Mouse (Mus musculus) brain, embryonic 14.5 days (tissue): ENCODE measurements around the gene Pla2g2f.

Source experiments
- CTCF ChIP-seq: fragments of 200-500 bp; IDR thresholded peaks from 2 replicates; pipeline ENCODE4 v1.5.1; 2012; ENCODE audit warnings: inconsistent platforms, mild to moderate bottlenecking, moderate library complexity, borderline replicate concordance; ENCODE audit not compliant: insufficient read depth, insufficient read length; ENCODE audit errors: extremely low read depth
- POLR2A ChIP-seq: fragments of 200-500 bp; IDR thresholded peaks from 2 replicates; pipeline ENCODE4 v1.6.1; 2012; ENCODE audit warnings: mild to moderate bottlenecking, inconsistent platforms, borderline replicate concordance; ENCODE audit not compliant: poor library complexity, insufficient read depth, insufficient read length, severe bottlenecking; ENCODE audit errors: extremely low read depth

GRCm38 (mm10) chr4:138710633-138711032 is 46.8 kb downstream of the Pla2g2f start:
- no peak for TF ChIP-seq POLR2A
- TF ChIP-seq CTCF: no peak
